Mouse (Mus musculus) monocyte, adult 5-6 weeks (primary cell): ENCODE data around the gene Fancm. TPM values are rescaled to one million over a fixed set of nuclear protein-coding genes. Genes with fewer than 3 reads are reported as not detected.
A peak's percentile ranks its signal among the peaks of the same experiment; 100 is the strongest.

Source experiments
- ATAC-seq: fragments of 153-309, 156-312 bp; replicated peaks from 2 replicates; pipeline ENCODE4 v1.8.0; 2017; ENCODE audit warnings: mild to moderate bottlenecking; ENCODE audit not compliant: low TSS enrichment, insufficient number of reproducible peaks, severe bottlenecking, poor library complexity, low FRiP score
- total RNA-seq: library from RNA; stranded (forward); fragments of 200-1000, 200-491, 200-594 nt; gene quantifications from 3 replicates; pipeline ENCODE4 v1.2.3, GENCODE M21; 2017

Fancm gene
- total RNA-seq, result 8.7 to 19.3 TPM (median 12.0 TPM) in 3 replicates

- peak; percentile 60 for ATAC-seq
These were observed at the start of gene Fancm for GRCm38 (mm10) chr12:65075085-65075732. TSS of gene Fancm (plus strand) at chr12:65075603.

GRCm38 (mm10) chr12:65035839-65036189 is 39.6 kb upstream of the Fancm start:
- ATAC-seq, result no peak

DNA sequence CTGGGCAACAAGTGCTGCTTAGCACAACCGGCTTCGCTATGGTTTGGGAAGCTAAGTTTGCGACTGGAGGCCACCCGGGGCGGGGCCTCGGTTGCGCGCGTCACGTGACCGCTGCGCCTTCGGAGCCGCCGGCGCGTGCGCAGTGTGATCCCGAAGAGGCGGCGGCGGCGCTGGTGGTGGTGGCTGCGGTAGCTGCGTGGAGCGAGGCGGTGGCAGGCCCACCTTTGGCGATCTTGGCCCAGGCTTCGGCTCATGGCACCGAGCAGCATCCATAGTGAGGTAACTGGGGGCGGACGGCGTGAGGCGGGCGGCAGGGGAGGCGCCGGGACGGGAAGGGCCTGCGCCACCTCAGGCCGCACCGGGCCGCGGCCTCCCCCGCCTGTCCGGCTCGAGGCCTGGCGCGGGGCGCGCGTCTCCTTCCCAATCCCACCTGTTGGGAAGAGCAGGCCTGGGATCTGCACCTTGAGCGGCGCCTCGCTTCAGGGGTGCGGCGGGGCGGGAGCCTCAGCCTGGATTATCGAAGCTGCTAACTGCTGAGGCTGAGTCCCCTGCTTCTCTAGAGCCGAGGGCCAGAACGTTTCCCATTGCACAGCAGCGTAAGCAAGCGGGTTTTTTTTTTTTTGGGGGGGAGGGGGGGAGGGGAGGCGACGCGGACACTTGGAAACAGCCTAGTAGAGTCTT is 39.1 kb upstream of the Fancm start, which contains the start of gene Prpf39:
Gene Prpf39 (plus strand): TSS at position 144 of the 681 bp plus-strand sequence.
- ATAC-seq, result peak; percentile 81

DNA sequence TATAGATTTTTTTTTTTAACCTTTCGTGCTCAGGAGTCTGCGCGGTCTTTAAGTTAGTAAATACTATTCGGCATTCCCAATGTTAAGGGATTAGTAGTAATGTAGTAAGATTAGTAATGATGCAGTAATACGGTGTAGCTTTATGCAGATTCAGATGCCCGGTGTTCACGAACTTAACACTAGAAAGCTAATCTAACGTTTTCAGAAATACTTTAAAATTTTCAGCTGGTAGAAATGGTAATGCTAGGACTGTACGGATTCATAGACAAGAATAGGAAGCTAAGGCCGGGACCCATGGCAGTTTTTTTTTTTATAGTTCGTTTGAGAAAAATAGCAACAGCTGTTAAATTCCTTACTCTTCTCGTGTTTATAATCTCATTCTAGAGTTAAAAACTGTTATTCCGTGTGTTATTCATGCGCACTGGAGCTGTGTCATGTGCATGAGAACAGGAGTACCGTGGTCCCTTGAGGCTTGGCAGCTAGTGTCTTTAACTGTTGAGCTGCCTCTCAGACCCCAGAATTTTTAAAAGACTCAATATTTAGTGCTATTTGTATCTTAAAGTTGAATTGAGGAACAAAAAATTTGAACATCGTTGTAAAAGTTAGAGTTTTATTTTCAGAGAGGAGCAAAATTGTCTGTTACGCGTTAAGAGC is 38.4 kb upstream of the Fancm start:
- ATAC-seq, result no peak

- peak; percentile 60; the same call in 1 of the 2 replicates for ATAC-seq
These were observed 37.9 kb upstream of the Fancm start for GRCm38 (mm10) chr12:65037546-65037937.

DNA sequence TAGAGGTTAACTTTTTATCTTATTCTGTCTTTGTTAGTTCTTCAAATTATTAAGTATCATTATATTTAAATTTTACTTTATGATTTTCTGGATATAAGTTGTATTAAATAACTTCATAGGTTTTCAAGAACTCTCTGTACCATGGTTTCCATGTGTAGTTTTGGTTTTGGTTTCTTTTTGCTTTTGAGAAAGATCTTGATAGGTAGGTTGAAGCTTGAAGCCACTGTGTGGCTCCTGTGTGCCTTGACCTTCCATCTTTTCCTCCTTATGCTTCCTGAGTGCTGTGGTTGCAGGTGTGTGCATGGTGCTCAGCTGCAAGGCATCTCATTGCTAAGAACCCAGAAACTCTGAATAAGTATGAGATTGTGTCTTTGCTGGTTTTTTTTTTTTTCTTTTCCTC is 26.6 kb upstream of the Fancm start:
- ATAC-seq, result no peak

GRCm38 (mm10) chr12:65058203-65058602 is 17.2 kb upstream of the Fancm start:
- no peak for ATAC-seq

GRCm38 (mm10) chr12:65061082-65061481 is 14.3 kb upstream of the Fancm start:
- no peak for ATAC-seq

GRCm38 (mm10) chr12:65065241-65065640 is 10.2 kb upstream of the Fancm start:
- peak; percentile 79 for ATAC-seq

DNA sequence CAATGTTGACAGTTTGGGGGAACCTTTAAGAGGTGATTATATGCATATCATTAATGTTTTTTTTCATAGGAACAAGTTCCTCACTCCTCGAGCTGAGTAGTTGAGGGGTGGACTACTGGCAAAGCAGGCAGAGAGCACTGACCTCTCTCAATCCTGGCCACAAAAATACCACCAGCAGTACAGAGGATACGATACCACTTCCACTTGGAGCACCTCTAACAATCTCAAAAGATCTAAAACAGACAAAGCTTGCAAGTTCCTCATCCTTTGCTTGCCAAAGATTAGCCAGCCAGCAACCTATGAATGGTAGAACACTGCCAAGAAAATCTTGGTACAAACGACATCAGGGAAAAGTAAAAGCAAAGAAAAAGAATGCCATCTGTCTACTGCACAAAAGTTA is 9.2 kb upstream of the Fancm start:
- ATAC-seq, result no peak

GRCm38 (mm10) chr12:65068409-65068808 is 7.0 kb upstream of the Fancm start:
- no peak for ATAC-seq

- ATAC-seq, result peak; percentile 8
These were observed 2.3 kb upstream of the Fancm start for GRCm38 (mm10) chr12:65072911-65073610.

GRCm38 (mm10) chr12:65073611-65074178 is 1.7 kb upstream of the Fancm start, which contains the start of gene Fkbp3:
TSS of gene Fkbp3 (minus strand) at chr12:65074007.
- peak; percentile 85 for ATAC-seq

DNA sequence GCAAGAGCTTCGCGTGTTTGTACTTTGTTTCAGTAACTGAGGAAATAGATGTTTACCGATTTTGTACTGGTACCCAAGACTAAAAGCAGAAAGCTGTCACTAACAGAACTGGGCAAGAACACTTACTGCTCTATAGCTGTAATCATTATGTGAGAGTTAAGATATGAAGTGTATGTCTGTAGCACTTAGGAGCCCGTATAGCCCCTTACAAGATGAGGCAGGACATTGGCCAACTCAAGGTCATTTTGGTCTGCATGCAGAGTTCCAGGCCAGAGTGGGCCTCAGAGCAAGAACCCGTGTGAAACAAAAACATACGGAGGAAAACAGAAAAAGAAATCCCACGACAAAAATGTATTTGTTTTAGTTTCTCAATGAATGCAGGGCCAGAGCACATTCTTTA is 752 bp upstream of the Fancm start:
- no peak for ATAC-seq

DNA sequence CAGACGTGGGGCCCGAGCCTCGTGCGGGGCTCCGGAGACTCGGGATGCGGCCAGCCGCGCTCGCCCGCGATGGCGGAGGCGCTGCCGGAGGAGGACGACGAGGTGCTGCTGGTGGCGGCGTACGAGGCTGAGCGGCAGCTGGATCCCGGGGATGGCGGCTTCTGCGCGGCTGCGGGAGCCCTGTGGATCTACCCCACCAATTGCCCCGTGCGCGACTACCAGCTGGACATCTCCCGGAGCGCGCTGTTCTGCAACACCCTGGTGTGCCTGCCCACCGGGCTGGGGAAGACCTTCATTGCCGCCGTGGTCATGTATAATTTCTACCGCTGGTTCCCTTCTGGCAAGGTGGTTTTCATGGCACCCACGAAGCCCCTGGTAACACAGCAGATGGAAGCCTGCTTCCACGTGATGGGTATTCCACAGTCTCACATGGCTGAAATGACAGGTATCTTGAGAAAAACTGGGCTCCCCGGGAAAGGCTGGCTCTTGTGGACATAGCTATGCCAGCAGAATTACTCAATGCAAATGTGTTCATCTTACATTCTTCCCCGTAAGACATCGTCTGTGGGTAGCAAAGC is 419 bp downstream of the Fancm start:
- no peak for ATAC-seq

GRCm38 (mm10) chr12:65076906-65077305 is 1.5 kb downstream of the Fancm start:
- ATAC-seq, result no peak

DNA sequence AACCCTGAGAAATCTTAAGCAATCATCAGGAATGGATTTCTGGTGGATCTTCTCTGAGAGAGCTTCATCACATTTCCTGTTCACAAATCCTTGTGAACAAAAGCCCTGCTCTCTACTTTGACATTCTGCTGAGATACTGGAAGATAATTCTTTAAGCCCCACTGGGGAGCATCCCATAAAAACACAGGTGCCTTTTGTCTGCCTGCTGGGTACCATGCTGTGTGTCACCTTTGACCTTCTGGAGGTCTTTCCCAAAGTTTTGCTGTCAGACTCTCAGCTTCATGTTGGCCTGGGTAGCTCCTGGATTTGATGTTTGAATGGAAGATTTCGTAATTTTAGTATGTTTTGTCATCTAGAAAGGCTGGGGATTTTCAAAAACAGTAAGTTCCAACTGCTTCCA is 33.3 kb downstream of the Fancm start:
- no peak for ATAC-seq

DNA sequence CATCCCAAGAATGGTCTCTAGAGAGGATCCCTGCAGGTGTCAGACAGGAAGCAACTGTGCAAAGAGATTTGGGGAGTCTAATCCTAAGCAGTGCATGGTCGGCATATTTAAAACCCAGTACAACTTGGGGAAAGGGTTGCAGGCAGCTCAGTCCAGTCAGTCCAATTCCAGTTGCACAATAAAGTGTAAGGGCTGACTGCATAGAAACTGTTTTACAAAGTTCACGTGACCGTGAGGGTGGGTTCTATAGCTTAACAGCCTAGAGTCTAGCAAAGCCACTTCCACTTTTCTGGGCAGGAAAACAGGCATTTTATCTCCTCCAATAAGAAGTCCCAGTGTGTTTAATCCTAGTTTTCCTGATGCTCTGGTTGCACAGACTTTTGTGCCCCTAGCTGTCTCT is 36.1 kb downstream of the Fancm start:
- ATAC-seq, result no peak

- no peak for ATAC-seq
These were observed 37.4 kb downstream of the Fancm start for GRCm38 (mm10) chr12:65112811-65113210.
